Mouse (Mus musculus) kidney, embryonic 16.5 days (tissue): ENCODE results near the gene Frem1. TPM values are rescaled to one million over a fixed set of nuclear protein-coding genes. Genes with fewer than 3 reads are reported as not detected.

Source experiments
- ATAC-seq: fragments of 200-750 bp; cut with Nextera tagmentation; 2 replicates; pipeline ENCODE4 v1.8.0; 2017; ENCODE audit warnings: moderate TSS enrichment; ENCODE audit not compliant: low FRiP score, low TSS enrichment
- H3K27ac ChIP-seq: fragments of 300-500 bp; sonication (generic); 2 replicates; pipeline ENCODE4 v1.5.1; 2014; ENCODE audit warnings: low read length
- H3K27me3 ChIP-seq: fragments of 300-500 bp; sonication (generic); 2 replicates; pipeline ENCODE4 v1.6.1; 2014; ENCODE audit warnings: low read length, control low read depth, mixed read lengths; ENCODE audit not compliant: insufficient read depth
- H3K36me3 ChIP-seq: fragments of 300-500 bp; sonication (generic); 2 replicates; pipeline ENCODE4 v1.6.1; 2014; ENCODE audit warnings: low read length, control low read depth, mixed read lengths; ENCODE audit not compliant: insufficient read depth
- H3K4me1 ChIP-seq: fragments of 300-500 bp; sonication (generic); 2 replicates; pipeline ENCODE4 v1.6.1; 2014; ENCODE audit warnings: low read length, control low read depth, mixed read lengths; ENCODE audit not compliant: insufficient read depth
- H3K4me2 ChIP-seq: fragments of 300-500 bp; sonication (generic); replicated peaks from 2 replicates; pipeline ENCODE4 v1.6.1; 2014; ENCODE audit warnings: low read depth, low read length
- H3K4me3 ChIP-seq: fragments of 300-500 bp; sonication (generic); 2 replicates; pipeline ENCODE4 v1.5.1; 2014; ENCODE audit warnings: mild to moderate bottlenecking, low read length
- H3K9ac ChIP-seq: fragments of 300-500 bp; sonication (generic); replicated peaks from 2 replicates; pipeline ENCODE4 v1.6.1; 2014; ENCODE audit warnings: low read length
- H3K9me3 ChIP-seq: fragments of 300-500 bp; sonication (generic); 2 replicates; pipeline ENCODE4 v1.6.1; 2016; ENCODE audit warnings: low read length, control low read depth
- WGBS: fragments of 180-500 bp; shearing (Covaris S2); extraction: QIAGEN DNeasy Blood & Tissue Kit; methylation state at CpG from one replicate; pipeline ENCODE4 v1.1.7; 2014; 5-methylcytosine and 5-hydroxymethylcytosine counted together
- polyA plus RNA-seq: library from polyadenylated mRNA; unstranded; fragments of >200 nt; fragmentation: Nextera tagmentation; extraction: Ambion mirVana; gene quantifications from 2 replicates; pipeline ENCODE4 v1.2.1, GENCODE M21; 2015

Frem1 gene
- polyA plus RNA-seq, 1 experiment from 2014 or later, result 24.4 TPM

GRCm38 (mm10) chr4:82990973-82991695 is 61.0 kb downstream of the Frem1 start:
- Histone ChIP-seq H3K36me3 (peaks cover 12% of the 10 kb centered on the region; the same call in 1 of the 2 replicates), H3K4me1 (no peaks in the 10 kb centered on the region), H3K27me3 (no peaks in the 10 kb centered on the region), H3K4me3 (no peak overlapping the region), H3K4me2 (no peak overlapping the region), H3K9ac (no peak overlapping the region), H3K27ac (no peak overlapping the region), H3K9me3 (no peaks in the 10 kb centered on the region)
- 68% methylated on average over 7 of the region's 7 CpGs for WGBS
- ATAC-seq, result no peak

- Histone ChIP-seq H3K4me1 (no peaks in the 10 kb centered on the region), H3K9me3 (no peaks in the 10 kb centered on the region), H3K36me3 (peaks cover 3% of the 10 kb centered on the region; the same call in 1 of the 2 replicates), H3K4me2 (no peak overlapping the region), H3K27me3 (no peaks in the 10 kb centered on the region), H3K9ac (no peak overlapping the region), H3K27ac (no peak overlapping the region), H3K4me3 (no peak overlapping the region)
- WGBS, result 77% methylated on average over 4 of the region's 4 CpGs
- no peak for ATAC-seq
Observed at GRCm38 (mm10) chr4:82972381-82972780, 79.8 kb downstream of the Frem1 start.

DNA sequence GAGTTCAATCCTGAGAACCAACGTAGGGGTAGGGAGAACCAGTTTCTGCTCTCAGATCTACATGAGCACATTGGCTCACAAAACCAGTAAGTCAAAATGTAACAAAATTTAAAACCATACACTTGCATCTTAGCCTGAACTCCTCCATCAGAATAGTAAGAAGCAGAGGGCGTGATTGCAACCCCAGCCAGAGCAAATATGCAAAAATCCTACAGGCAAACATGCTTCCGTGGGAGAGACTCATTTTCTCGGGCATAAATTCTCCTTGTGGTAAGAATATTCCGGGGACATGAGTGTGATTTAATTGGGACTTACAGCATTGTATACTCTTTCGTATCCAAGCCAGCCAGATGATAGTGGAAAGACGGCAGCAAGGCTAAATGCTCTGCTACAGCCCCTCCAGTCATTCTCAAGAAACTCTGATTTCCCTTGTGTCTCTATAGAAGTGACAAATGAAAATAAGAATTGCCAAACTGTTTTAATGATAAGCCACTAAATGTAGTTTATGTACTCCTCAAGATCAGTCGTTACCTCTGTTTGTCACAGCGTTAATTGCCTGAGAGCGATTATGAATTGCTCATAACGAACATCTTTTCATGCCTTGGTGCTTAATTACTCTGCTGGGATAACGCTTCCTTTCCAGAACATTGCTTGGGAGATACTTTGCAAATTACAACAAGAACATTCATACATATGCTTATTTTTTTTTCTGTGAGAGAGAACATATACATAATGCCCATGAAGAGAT is 81.1 kb downstream of the Frem1 start:
- Histone ChIP-seq H3K27ac (no peak overlapping the region), H3K9ac (no peak overlapping the region), H3K4me3 (no peak overlapping the region), H3K4me1 (no peaks in the 10 kb centered on the region), H3K36me3 (peaks cover 6% of the 10 kb centered on the region; the same call in 1 of the 2 replicates), H3K27me3 (no peaks in the 10 kb centered on the region), H3K4me2 (no peak overlapping the region), H3K9me3 (no peaks in the 10 kb centered on the region)
- no peak for ATAC-seq
- WGBS, result 90% methylated on average over 12 of the region's 12 CpGs

DNA sequence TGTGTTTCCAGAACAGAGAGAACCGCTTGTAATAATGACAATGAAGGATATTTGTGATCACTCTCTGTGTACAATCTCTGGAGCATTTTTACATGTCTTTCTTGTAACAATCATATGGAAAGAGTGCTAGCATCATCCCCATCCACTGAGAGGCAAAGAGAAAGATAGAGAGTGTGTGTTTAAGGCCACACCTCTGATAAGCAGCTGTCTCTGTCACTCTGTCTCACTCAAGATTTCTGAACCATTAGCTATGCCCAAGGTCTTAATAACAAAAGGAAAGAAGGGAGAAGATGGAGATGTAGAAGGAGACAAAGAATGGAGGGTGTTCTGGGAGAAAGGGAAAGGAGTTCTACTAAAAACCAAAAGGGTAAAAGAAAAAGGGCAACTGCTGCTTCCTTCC is 91.1 kb downstream of the Frem1 start:
- Histone ChIP-seq H3K9me3 (no peaks in the 10 kb centered on the region), H3K4me3 (no peak overlapping the region), H3K4me1 (no peaks in the 10 kb centered on the region), H3K36me3 (peaks cover 22% of the 10 kb centered on the region), H3K27ac (no peak overlapping the region), H3K27me3 (no peaks in the 10 kb centered on the region), H3K4me2 (no peak overlapping the region), H3K9ac (no peak overlapping the region)
- 85% methylated on average over 1 of the region's 1 CpGs for WGBS
- no peak for ATAC-seq

DNA sequence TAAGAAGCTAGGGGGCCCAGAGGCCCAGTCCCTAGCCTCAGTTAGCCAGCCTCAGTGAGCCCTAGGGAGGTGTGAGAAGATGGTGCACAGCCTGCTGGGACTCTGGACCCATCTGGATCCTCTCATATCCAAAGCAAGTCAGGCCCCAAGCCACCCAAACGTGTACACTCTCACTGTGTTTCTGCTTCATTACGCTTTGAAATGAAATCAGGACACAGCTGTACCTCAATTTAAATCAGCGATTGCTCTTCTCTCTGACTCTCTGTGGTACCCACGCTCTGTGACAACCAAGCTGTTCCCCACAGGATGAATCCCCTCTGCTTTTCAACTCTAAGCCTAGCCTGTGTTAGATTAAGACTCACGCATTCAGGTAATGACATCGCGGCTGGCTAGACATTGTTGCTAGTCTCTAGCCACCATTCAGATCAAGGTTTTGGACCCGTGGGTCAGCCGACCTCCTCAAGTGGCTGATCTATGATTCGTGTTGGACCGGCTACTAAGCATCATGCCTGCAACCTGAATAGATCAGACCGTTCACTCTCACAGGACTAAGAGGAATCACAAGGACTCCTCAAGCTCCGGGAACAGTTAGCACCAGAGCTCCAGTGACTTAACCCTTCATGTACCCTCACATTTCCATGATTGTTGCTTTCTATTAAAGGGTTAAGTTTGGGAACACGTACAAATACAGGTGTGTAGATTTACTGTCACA is 94.2 kb downstream of the Frem1 start:
- H3K27ac ChIP-seq, result no peak overlapping the region

GRCm38 (mm10) chr4:82953992-82954391 is 98.1 kb downstream of the Frem1 start:
- no peaks in the 10 kb centered on the region for H3K4me1 ChIP-seq
- H3K9me3 ChIP-seq, result no peaks in the 10 kb centered on the region
- no peak overlapping the region for H3K9ac ChIP-seq
- WGBS, result 59% methylated on average over 4 of the region's 4 CpGs
- H3K27me3 ChIP-seq, result no peaks in the 10 kb centered on the region
- ATAC-seq, result no peak
- no peak overlapping the region for H3K4me2 ChIP-seq
- no peak overlapping the region for H3K4me3 ChIP-seq
- peaks cover 17% of the 10 kb centered on the region for H3K36me3 ChIP-seq
- H3K27ac ChIP-seq, result no peak overlapping the region

More for the DNA sequence above, 94.2 kb downstream of the Frem1 start:
- Histone ChIP-seq H3K9ac (no peak overlapping the region), H3K9me3 (no peaks in the 10 kb centered on the region), H3K27me3 (no peaks in the 10 kb centered on the region), H3K4me3 (no peak overlapping the region), H3K4me2 (no peak overlapping the region), H3K36me3 (peaks cover 23% of the 10 kb centered on the region), H3K4me1 (no peaks in the 10 kb centered on the region)
- ATAC-seq, result no peak
- 78% methylated on average over 14 of the region's 14 CpGs for WGBS

GRCm38 (mm10) chr4:82949511-82949910 is 102.6 kb downstream of the Frem1 start:
- whole genome bisulfite sequencing, result 59% methylated on average over 8 of the region's 8 CpGs
- ATAC-seq, result no peak
- H3K9me3 ChIP-seq, result no peaks in the 10 kb centered on the region
- no peak overlapping the region for H3K9ac ChIP-seq
- no peaks in the 10 kb centered on the region for H3K27me3 ChIP-seq
- no peak overlapping the region for H3K4me2 ChIP-seq
- H3K27ac ChIP-seq, result no peak overlapping the region
- H3K4me3 ChIP-seq, result no peak overlapping the region
- H3K4me1 ChIP-seq, result no peaks in the 10 kb centered on the region
- H3K36me3 ChIP-seq, result peaks cover 9% of the 10 kb centered on the region; the same call in 1 of the 2 replicates

DNA sequence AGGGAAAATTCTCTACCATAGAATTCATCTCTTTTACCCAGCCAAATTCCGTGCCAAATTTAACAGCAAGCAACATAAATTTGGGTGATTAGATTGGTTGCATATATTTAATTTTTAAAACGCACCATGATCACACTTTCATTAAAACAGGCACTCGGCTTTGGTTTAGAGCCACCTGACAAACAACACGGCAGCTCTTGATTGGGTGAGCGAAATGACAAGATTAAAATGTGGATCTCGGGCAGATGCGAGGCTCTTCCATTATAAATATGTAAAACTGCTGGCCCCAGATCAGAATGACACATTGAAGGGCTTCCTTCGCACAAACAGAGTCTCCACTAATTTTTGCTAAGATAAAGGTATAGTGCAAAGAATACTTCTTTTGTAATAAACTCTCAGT is 105.4 kb downstream of the Frem1 start:
- H3K36me3 ChIP-seq, result peaks cover 12% of the 10 kb centered on the region; the same call in 1 of the 2 replicates
- no peak for ATAC-seq
- H3K4me3 ChIP-seq, result no peak overlapping the region
- H3K4me1 ChIP-seq, result no peaks in the 10 kb centered on the region
- no peak overlapping the region for H3K9ac ChIP-seq
- no peak overlapping the region for H3K4me2 ChIP-seq
- no peaks in the 10 kb centered on the region for H3K27me3 ChIP-seq
- no peak overlapping the region for H3K27ac ChIP-seq
- H3K9me3 ChIP-seq, result no peaks in the 10 kb centered on the region
- 90% methylated on average over 8 of the region's 8 CpGs for WGBS

GRCm38 (mm10) chr4:82946276-82946612 is 105.9 kb downstream of the Frem1 start:
- Histone ChIP-seq H3K36me3 (peaks cover 12% of the 10 kb centered on the region; the same call in 1 of the 2 replicates), H3K4me1 (no peaks in the 10 kb centered on the region), H3K27me3 (no peaks in the 10 kb centered on the region), H3K9me3 (no peaks in the 10 kb centered on the region), H3K27ac (no peak overlapping the region), H3K4me2 (no peak overlapping the region), H3K9ac (no peak overlapping the region), H3K4me3 (no peak overlapping the region)
- WGBS, result 68% methylated on average over 3 of the region's 3 CpGs
- no peak for ATAC-seq
